Mouse (Mus musculus) limb, embryonic 11.5 days (tissue): ENCODE results near the gene Slc17a8. TPM values are rescaled to one million over a fixed set of nuclear protein-coding genes. Genes with fewer than 3 reads are reported as not detected.
"Not testable (repeated sequence)": the region's sequence is repeated elsewhere in the genome, so short reads cannot be mapped to it uniquely, and the experiment has no call there.

ENCODE experiments used
- ATAC-seq: fragments of 200-750 bp; cut with Nextera tagmentation; 2 replicates; pipeline ENCODE4 v1.8.0; 2017; ENCODE audit warnings: low read depth; ENCODE audit not compliant: insufficient number of reproducible peaks, low FRiP score, low TSS enrichment
- DNase-seq: peaks from one replicate; pipeline ENCODE4 v3.0.0-alpha.2; 2015; ENCODE audit warnings: low spot score
- H3K27ac ChIP-seq: fragments of 300-500 bp; sonication (generic); replicated peaks from 2 replicates; pipeline ENCODE4 v1.5.1; 2014; ENCODE audit warnings: low read depth, mild to moderate bottlenecking, low read length
- H3K27me3 ChIP-seq: fragments of 300-500 bp; sonication (generic); 2 replicates; pipeline ENCODE4 v1.6.1; 2014; ENCODE audit warnings: mild to moderate bottlenecking, low read length, mixed read lengths; ENCODE audit not compliant: control insufficient read depth, insufficient read depth
- H3K36me3 ChIP-seq: fragments of 300-500 bp; sonication (generic); 2 replicates; pipeline ENCODE4 v1.6.1; 2014; ENCODE audit warnings: mild to moderate bottlenecking, low read length, moderate library complexity, mixed read lengths; ENCODE audit not compliant: control insufficient read depth, insufficient read depth
- H3K4me1 ChIP-seq: fragments of 300-500 bp; sonication (generic); 2 replicates; pipeline ENCODE4 v1.6.1; 2014; ENCODE audit warnings: low read length, mixed read lengths; ENCODE audit not compliant: control insufficient read depth, insufficient read depth
- H3K4me2 ChIP-seq: fragments of 300-500 bp; sonication (generic); 2 replicates; pipeline ENCODE4 v1.6.1; 2014; ENCODE audit warnings: low read depth, mild to moderate bottlenecking, moderate library complexity; ENCODE audit not compliant: severe bottlenecking
- H3K4me3 ChIP-seq: fragments of 300-500 bp; sonication (generic); 2 replicates; pipeline ENCODE4 v1.5.1; 2014; ENCODE audit warnings: low read depth, low read length
- H3K9ac ChIP-seq: fragments of 300-500 bp; sonication (generic); 2 replicates; pipeline ENCODE4 v1.6.1; 2014; ENCODE audit warnings: mild to moderate bottlenecking, low read length
- H3K9me3 ChIP-seq: fragments of 300-500 bp; sonication (generic); 2 replicates; pipeline ENCODE4 v1.6.1; 2016; ENCODE audit warnings: low read length; ENCODE audit not compliant: control insufficient read depth
- WGBS: fragments of 180-500 bp; shearing (Covaris S2); extraction: QIAGEN DNeasy Blood & Tissue Kit; methylation state at CpG from one replicate; pipeline ENCODE4 v1.1.7; 2014; 5-methylcytosine and 5-hydroxymethylcytosine counted together
- polyA plus RNA-seq: library from polyadenylated mRNA; unstranded; fragments of >200 nt; fragmentation: Nextera tagmentation; extraction: Ambion mirVana; gene quantifications from 2 replicates; pipeline ENCODE4 v1.2.1, GENCODE M21; 2014

The Slc17a8 gene
- not detected in 2 replicates for polyA plus RNA-seq

DNA sequence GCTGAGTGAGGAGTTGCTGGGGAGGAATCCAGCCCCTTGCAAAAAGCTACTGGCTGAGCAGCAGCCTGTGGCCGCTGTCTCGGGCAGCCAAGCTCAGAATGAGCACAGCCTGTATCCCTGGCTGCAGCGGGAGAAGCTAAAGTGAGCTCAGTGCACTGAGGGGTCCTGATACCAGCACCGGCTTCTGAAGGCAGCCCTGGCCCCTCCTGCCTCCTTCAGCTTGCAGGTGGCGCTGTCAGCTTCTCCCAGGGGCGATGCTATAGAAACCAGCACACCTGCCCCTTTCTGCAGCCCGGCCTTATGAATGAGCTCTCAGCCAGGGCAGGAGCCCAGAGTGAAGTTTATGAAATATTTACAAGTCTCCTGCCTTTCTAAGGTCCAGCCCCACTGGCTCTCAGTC, at the start of gene Slc17a8:
TSS of gene Slc17a8 (minus strand) at position 125 of the 400 bp plus-strand sequence.
- H3K9ac ChIP-seq: no peak within 1 kb of the TSS
- H3K4me1 ChIP-seq: no peaks in the 10 kb centered on the region
- no peaks in the 10 kb centered on the region for H3K36me3 ChIP-seq
- H3K4me3 ChIP-seq: no peak within 1 kb of the TSS
- 24% methylated on average over 7 of the region's 7 CpGs for WGBS
- no peaks in the 10 kb centered on the region for H3K9me3 ChIP-seq
- H3K27me3 ChIP-seq: no peaks in the 10 kb centered on the region
- no peak for ATAC-seq
- no peak within 1 kb of the TSS for H3K4me2 ChIP-seq
- H3K27ac ChIP-seq: no peak within 1 kb of the TSS
- peak; percentile 22 for DNase-seq

DNA sequence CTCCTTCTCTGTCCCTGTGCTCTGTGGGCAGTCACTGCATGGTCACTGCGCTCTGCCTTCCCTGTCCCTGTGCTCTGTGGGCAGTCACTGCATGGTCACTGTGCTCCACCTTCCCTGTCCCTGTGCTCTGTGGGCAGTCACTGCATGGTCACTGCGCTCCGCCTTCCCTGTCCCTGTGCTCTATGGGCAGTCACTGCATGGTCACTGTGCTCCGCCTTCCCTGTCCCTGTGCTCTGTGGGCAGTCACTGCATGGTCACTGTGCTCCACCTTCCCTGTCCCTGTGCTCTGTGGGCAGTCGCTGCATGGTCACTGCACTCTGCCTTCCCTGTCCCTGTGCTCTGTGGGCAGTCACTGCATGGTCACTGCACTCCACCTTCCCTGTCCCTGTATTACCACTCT, 49.3 kb upstream of the Slc17a8 start:
- not testable (repeated sequence) for DNase-seq, H3K4me3 ChIP-seq, H3K27ac ChIP-seq, ATAC-seq, H3K4me1 ChIP-seq, H3K4me2 ChIP-seq, H3K9me3 ChIP-seq, H3K9ac ChIP-seq, H3K36me3 ChIP-seq, H3K27me3 ChIP-seq
- 98% methylated on average over 5 of the region's 5 CpGs for WGBS

DNA sequence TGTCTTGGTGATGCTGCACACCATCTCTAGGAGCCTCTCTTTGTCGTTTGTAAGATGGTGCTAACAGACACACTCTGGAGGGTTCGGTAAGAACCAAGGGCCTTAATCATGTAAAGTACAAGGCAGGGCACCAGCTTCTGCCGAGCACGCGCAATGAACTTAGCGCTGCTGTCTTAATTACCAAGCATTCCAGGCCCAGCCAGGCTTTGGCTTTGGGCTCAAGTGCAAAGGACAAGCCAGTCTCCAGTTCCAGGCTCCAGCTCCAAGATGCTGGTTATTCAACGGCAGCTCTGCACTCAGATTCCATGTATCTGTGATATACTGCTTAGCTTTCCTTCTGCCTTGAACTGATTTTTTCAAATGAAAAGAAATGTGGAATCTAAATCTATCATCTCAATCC, 46.5 kb upstream of the Slc17a8 start:
- H3K27ac ChIP-seq: no peak overlapping the region
- no peak overlapping the region for H3K4me2 ChIP-seq
- ATAC-seq (no peak), DNase-seq (no peak)
- H3K9me3 ChIP-seq: no peaks in the 10 kb centered on the region
- no peaks in the 10 kb centered on the region for H3K4me1 ChIP-seq
- no peak overlapping the region for H3K4me3 ChIP-seq
- no peaks in the 10 kb centered on the region; the same call in 1 of the 2 replicates for H3K36me3 ChIP-seq
- no peaks in the 10 kb centered on the region for H3K27me3 ChIP-seq
- WGBS: 81% methylated on average over 7 of the region's 7 CpGs
- no peak overlapping the region for H3K9ac ChIP-seq

DNA sequence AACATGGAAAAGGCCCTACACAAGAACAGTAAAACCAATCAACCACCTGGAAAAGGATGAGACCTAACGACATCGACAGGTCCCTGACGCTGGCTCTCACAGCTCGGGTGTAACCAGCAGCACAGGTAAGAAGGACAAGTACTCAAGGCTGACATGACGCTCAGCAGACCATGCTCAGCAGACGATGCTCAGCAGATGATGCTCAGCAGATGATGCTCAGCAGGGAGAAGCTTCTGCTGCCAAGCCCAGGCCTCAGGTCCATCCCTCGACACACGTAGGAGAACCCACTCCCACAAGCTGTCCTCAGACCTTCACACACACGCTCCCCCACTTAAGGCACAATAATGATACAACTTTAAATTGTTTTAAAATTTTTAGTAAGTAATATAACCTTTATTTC, 44.6 kb upstream of the Slc17a8 start:
- no peaks in the 10 kb centered on the region for H3K9me3 ChIP-seq
- WGBS: 96% methylated on average over 9 of the region's 9 CpGs

DNA sequence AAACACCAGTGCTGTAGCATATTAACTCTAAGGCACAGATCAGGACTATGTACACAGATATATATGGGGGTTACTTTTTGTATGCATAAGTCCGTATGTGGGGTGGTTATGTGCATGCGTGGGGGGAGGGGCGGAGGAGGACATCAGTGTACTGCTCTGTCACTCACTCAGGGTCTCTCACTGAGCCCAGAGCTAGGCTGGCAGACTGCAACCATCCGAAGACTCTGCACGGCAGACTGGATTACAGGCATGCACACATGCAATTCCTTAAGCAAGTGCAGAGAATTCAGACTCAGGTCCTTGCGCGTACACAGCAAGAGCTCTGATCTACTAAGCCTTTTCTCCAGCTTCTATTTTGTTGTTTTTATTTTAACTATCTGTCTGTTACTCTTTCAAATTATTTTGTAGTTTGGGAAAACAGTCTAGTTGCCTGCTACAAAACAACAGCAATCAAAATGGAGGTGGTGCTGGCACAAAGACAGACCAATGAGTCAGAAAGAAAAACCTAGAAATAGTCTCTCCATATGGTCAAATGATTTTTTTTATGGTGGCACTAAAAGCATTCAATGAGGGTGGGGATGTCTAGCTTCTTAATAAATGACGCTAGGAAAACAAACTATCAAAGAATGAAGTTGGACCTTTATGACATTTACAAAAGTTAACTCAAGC, 44.1 kb upstream of the Slc17a8 start:
- ATAC-seq (no peak), DNase-seq (no peak)
- Histone ChIP-seq H3K9me3 (no peaks in the 10 kb centered on the region), H3K4me3 (no peak overlapping the region), H3K4me1 (no peaks in the 10 kb centered on the region), H3K36me3 (no peaks in the 10 kb centered on the region; the same call in 1 of the 2 replicates), H3K27me3 (no peaks in the 10 kb centered on the region), H3K27ac (no peak overlapping the region), H3K9ac (no peak overlapping the region), H3K4me2 (no peak overlapping the region)
- WGBS: 96% methylated on average over 8 of the region's 8 CpGs

More for the DNA sequence above, 44.6 kb upstream of the Slc17a8 start:
- H3K4me2 ChIP-seq: no peak overlapping the region
- H3K36me3 ChIP-seq: no peaks in the 10 kb centered on the region; the same call in 1 of the 2 replicates
- DNase-seq (no peak), ATAC-seq (no peak)
- no peak overlapping the region for H3K27ac ChIP-seq
- no peaks in the 10 kb centered on the region for H3K4me1 ChIP-seq
- H3K4me3 ChIP-seq: no peak overlapping the region
- H3K9ac ChIP-seq: no peak overlapping the region
- no peaks in the 10 kb centered on the region for H3K27me3 ChIP-seq

DNA sequence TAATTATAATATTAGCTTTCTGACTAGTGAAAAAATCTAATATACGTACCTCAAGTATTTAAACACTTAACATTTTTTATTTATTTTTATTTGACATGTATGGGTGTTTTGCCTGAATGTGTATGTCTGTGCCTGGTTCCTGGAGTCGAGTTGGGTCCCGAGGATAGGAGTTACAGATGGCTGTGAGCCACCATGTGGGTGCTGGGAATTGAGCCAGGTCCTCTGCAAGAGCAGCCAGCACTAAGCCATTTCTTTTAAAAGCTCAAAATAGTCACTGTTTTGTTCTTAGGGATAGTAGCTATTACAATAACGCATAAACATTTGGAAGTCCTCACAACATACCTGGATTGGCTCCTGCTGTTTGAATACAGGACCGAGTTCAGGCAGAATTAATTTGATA, 35.3 kb upstream of the Slc17a8 start:
- Histone ChIP-seq H3K9me3 (no peaks in the 10 kb centered on the region), H3K4me1 (no peaks in the 10 kb centered on the region), H3K4me3 (no peak overlapping the region), H3K9ac (no peak overlapping the region), H3K4me2 (no peak overlapping the region), H3K27me3 (no peaks in the 10 kb centered on the region), H3K36me3 (peaks cover 3% of the 10 kb centered on the region; the same call in 1 of the 2 replicates), H3K27ac (no peak overlapping the region)
- DNase-seq (no peak), ATAC-seq (no peak)
- 95% methylated on average over 5 of the region's 5 CpGs for WGBS

DNA sequence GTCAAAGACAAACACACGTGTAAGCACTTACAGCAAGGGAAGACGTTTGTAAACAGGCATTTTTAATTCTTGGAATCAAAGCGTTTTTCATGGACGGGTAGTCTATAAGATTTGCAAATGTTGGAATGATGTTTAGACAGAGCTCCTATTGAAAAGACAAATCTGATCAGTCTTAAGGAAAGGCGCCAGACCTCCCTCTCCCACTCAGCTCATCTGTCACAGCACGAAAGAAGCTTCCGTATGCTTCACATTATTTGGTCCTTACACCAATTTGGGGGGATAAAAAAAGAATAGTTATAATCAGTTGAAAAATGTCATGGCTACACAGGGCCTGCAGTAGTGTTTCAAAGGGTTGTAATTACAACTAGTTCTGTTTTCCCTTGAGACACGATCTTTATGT, 31.9 kb upstream of the Slc17a8 start:
- H3K9ac ChIP-seq: no peak overlapping the region
- H3K27ac ChIP-seq: no peak overlapping the region
- DNase-seq: no peak
- no peak overlapping the region for H3K4me2 ChIP-seq
- 90% methylated on average over 8 of the region's 8 CpGs for WGBS
- H3K27me3 ChIP-seq: no peaks in the 10 kb centered on the region
- H3K4me3 ChIP-seq: no peak overlapping the region
- peaks cover 3% of the 10 kb centered on the region; the same call in 1 of the 2 replicates for H3K36me3 ChIP-seq
- no peaks in the 10 kb centered on the region for H3K4me1 ChIP-seq
- no peak for ATAC-seq
- H3K9me3 ChIP-seq: no peaks in the 10 kb centered on the region

DNA sequence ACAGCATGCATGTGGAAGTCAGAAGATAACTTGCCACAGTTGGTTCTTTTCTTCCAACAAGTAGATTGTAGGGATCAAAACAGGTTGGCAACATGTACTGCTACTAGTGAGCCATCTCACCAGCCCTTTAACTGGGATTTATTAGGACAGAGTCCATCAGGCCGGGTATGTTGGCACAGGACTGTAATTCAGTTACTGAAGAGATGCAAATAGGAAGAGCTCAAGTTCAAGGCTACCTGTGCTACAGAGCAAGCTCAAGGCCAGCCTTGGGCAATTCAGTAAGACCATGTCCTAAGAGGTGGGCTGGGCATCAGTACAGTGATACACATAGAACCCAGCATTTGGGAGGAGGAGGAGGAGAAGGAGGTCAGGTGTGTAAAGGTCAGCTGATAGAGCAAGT, 30.6 kb upstream of the Slc17a8 start:
- Histone ChIP-seq H3K27me3 (no peaks in the 10 kb centered on the region), H3K9ac (no peak overlapping the region), H3K4me1 (no peaks in the 10 kb centered on the region), H3K36me3 (no peaks in the 10 kb centered on the region; the same call in 1 of the 2 replicates), H3K27ac (no peak overlapping the region), H3K4me2 (no peak overlapping the region), H3K4me3 (no peak overlapping the region), H3K9me3 (no peaks in the 10 kb centered on the region)
- ATAC-seq (no peak), DNase-seq (no peak)
- 82% methylated on average over 1 of the region's 1 CpGs for WGBS

DNA sequence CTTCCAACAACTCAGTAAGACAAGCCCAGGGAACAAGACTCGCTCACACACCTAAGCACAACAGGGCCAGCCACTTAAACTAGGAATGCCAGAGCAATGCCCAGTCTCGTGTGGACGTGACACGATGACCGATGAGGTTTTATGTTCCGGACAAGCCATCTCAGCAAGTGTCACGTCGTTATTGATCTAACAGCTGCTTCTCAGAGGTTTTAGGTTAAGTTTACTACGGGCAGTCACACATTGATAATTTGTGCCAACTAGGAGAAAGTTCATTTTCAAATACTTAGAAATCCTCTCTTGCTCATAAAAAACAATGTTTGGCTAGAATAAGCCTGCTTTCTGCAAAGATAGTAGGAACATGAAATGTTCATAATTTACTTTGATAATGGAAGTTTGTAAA, 25.9 kb upstream of the Slc17a8 start:
- H3K27me3 ChIP-seq: no peaks in the 10 kb centered on the region
- ATAC-seq: no peak
- H3K9me3 ChIP-seq: no peaks in the 10 kb centered on the region
- no peak overlapping the region for H3K27ac ChIP-seq
- H3K9ac ChIP-seq: no peak overlapping the region
- H3K4me3 ChIP-seq: no peak overlapping the region
- no peak overlapping the region for H3K4me2 ChIP-seq
- no peak for DNase-seq
- H3K4me1 ChIP-seq: no peaks in the 10 kb centered on the region
- peaks cover 2% of the 10 kb centered on the region; the same call in 1 of the 2 replicates for H3K36me3 ChIP-seq
- 90% methylated on average over 9 of the region's 9 CpGs for WGBS
